Mouse (Mus musculus) left cerebral cortex, postnatal 14 days (tissue): ENCODE data around the gene Trex2. TPM values are rescaled to one million over a fixed set of nuclear protein-coding genes. Genes with fewer than 3 reads are reported as not detected.

Source experiments
- DNase-seq, 2 experiments: peaks; one replicate each; pipeline ENCODE4 v3.0.0; 2021 to 2022; ENCODE audit warnings: low spot score in 2 of 2, mixed read lengths in 1 of 2
- intact Hi-C: fragments of 180-260 bp; cut with DNase I; formaldehyde crosslinking; loops from one replicate; pipeline ENCODE4 v1.15.1; 2025
- long read RNA-seq, 2 experiments: library from polyadenylated mRNA; stranded (forward); transcript quantifications; one replicate each; pipeline ENCODE4 v2.0.0; 2021
- total RNA-seq, 2 experiments: library from RNA; stranded (reverse); gene quantifications; 2 replicates each; pipeline ENCODE4 v1.2.3; 2021

Gene Trex2
- total RNA-seq, result not detected
- long read RNA-seq, experiment 1, result 0 reads
- long read RNA-seq, experiment 2, result 0 reads

DNA sequence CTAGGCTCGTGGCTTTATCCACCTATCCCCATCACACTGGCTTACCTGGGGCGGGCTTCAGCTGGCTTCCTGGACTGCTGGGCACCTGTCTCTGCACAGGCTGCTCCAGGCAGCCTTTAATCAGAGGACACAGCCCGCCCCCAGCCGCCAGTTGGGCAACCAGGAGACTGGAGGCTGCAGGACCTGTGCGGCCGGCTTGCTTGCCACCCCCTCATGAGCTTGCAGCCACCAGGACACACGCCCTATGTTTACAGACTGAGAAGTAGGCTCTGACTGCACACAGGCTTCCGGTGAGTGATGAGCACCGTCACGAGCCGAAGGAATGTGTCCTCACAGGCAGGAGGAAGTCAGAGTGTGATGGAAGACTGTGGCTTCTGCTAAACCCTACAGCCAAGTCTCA lies at the start of gene Trex2:
Gene Trex2, minus strand, starts transcription at position 93 of the 400 bp plus-strand sequence.
- no peak for DNase-seq
- intact Hi-C loops, result no loop called here

DNA sequence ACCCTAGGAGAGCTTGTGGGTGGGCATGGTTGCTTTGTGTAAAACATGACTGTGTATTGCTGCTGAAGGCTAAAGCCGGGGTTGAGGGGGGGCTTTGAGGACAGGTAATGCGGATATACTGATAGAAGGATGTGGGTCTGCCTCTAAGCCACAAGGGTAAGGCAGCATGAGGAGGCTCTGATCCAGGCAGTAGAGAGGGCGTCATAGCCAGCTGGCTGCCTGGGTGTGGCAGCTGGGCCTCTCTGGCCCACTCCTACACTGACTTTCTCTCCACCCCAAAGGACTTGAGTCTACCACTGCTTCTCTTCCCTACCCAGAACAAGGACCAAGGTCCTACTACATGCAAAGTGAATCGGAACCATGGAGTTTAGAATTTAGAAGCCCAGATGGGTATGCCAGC lies 49.7 kb upstream of the Trex2 start:
- no peak for DNase-seq
- intact Hi-C loops, result loop anchor here (5.0 kb wide), 1 partner anchor 33 kb away; no protein-coding TSS in a partner anchor

GRCm38 (mm10) chrX:73484076-73484475 lies 48.9 kb upstream of the Trex2 start:
- intact Hi-C loops, result no loop called here
- no peak for DNase-seq

DNA sequence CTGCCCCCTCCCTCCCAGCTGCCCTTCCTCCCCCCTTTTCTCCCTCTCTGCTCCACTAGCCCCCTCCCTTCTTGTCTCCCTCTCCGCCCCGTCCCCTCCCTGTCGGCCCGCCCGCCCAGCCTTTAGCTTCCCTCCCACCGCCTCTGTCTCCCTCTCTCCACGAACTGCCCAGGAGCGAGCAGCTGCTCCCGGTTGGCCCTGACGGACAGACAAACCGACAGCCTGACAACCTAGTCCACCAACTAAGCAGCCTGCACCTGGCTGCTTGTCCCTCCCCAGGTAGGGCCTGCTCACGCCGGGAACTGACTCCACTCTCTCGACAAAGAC lies 48.3 kb upstream of the Trex2 start, which contains the start of gene Bgn:
Gene Bgn, plus strand, starts transcription at position 119 of the 327 bp plus-strand sequence.
- DNase-seq, result no peak

DNA sequence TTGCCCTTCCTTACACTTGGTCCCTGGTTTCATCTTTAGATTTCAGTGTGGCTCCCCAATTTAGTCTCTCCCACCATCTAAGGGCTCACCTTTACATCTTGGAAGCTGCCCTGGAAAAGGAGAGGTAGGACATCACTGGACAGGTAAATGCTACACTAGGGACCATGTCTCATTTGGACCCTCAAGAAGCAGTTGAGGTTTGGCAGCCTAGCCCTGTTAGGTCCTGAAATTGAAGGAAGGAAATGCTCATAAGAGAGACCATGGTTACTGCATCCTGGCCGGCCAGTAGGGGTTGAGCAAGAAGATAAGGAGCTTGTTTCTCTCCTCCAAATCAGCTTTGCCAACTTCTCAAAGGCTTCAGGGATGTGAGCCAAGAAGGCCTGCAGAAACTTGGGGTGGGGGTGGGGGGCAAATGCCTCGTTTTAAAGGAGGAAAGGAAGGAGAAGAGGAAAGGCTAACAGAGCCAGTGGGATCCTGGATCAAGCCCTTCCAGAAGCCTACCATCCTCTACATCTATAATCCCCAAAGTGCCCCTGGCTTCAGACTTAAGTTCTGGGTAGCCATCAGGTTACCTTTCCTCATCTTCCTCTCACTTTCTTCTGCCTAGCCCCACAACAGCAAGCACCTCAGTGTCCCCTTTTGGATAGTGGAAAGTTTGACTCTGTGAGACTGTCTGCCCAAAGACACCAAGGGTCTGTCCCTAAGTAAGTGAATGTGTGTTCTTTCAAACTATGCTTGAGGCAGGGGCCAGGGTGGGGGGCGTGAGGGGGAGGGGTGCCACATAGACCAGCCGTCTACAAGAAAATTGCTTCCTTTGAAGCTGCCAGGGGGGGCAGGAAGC lies 47.7 kb upstream of the Trex2 start:
- DNase-seq, result no peak
- intact Hi-C loops, result no loop called here

More for the DNA sequence above, 48.3 kb upstream of the Trex2 start, which contains the start of gene Bgn:
- intact Hi-C loops, result no loop called here

DNA sequence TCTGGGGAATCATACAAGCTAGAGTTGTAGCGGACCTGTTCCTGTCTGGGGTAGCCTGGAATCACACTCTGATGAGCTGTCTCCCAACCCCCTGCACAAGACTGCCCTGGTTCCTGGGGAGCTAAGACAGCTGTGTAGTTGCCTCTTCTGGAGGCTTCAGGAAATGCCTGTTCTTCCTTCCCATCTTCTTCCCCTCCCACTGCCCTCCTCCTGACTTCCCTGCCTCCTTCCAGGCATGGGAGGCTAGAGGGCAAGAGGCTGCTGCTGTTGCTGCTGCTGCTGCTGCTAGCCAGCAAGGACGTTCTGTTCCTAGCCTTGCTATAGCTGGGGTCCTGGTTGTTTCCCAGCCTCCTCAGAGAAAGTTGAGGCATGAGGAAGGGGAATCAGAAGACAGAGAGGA lies 45.2 kb upstream of the Trex2 start:
- intact Hi-C loops, result no loop called here

DNA sequence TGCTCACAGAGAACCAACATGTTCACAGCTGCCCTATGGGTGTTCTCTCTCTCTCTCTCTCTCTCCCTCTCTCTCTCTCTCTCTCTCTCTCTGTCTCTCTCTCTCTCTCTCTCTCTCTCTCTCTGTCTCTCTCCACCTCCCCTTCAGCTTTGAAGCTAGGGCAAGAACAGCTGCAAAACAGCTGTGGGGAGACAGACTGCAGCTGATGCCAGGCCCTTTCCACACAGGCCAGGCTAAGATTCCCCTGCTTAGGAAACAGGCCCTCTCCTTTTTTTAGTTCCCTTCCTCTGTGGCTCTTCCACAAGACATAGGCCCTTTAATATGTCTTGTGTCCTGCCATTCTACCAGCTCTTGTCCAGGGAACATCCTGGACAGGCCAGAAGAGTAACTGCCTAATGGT lies 44.5 kb upstream of the Trex2 start:
- intact Hi-C loops, result no loop called here
- DNase-seq, result no peak

More for the DNA sequence above, 45.2 kb upstream of the Trex2 start:
- no peak for DNase-seq

DNA sequence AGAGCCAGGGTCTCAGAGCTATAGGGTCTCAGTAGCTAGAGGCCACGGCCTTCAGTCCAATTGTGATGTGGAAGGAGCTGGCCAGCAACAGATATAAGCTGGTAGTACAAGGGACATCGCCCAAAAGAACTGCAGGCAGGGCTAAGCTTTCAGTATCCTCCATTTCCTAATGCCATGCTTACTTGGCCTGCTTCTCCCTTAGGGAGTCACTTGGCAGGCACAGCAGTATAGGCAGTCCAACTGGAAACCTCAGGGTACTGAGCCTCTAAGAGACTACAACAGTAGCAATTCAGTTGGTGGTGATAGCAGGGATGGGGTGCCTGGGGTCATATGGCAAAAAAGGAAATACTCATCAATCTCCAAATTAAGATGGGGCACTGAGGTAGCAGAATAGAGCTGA lies 42.4 kb upstream of the Trex2 start:
- intact Hi-C loops, result no loop called here
- DNase-seq, result no peak

GRCm38 (mm10) chrX:73476621-73477020 lies 41.5 kb upstream of the Trex2 start:
- no peak for DNase-seq

GRCm38 (mm10) chrX:73475658-73476256 lies 40.6 kb upstream of the Trex2 start:
- intact Hi-C loops, result no loop called here
- DNase-seq, result no peak

More at GRCm38 (mm10) chrX:73476621-73477020, 41.5 kb upstream of the Trex2 start:
- intact Hi-C loops, result no loop called here

DNA sequence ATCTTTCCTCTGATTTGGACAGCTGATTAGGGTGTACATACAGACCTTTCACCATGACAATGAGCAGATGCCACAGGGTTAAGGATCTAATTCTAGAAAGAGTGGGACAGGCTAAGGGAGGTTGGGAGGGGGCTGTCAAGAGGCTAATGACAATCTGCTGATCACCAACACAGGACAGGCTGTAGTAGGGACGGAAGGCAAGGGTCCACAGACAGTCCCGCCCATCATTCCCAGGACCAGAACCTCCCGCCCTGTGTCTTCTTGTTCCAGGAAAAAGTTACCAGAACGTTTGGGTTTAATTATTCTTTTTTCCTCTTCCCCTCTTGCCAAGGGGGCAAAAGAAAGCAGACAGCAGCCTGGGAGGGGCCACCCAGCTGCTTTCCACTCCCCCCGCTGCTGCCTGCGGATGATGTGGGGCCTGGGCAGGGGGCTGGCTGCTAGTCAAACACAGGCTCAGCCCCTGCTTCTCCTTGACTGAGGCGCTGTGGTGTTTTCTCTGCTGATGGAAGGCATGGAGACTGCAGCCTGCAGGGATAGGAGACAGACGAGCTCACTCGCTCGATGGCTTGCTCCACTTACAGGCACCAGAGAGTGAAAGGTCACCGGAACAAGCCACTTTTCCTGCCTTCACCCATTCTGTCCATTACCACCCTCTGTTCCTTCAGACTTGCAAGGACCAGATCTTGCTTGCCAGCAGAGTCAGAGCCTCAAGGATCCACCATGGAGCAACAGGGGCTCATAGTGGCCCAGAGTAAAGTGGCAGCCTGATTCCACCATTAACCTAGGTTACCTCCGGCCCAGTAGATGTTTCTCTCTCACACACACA lies 39.4 kb upstream of the Trex2 start:
- intact Hi-C loops, result no loop called here
- DNase-seq, result no peak

- no peak for DNase-seq
- intact Hi-C loops, result no loop called here
Observed at GRCm38 (mm10) chrX:73471764-73472163, 36.6 kb upstream of the Trex2 start.

DNA sequence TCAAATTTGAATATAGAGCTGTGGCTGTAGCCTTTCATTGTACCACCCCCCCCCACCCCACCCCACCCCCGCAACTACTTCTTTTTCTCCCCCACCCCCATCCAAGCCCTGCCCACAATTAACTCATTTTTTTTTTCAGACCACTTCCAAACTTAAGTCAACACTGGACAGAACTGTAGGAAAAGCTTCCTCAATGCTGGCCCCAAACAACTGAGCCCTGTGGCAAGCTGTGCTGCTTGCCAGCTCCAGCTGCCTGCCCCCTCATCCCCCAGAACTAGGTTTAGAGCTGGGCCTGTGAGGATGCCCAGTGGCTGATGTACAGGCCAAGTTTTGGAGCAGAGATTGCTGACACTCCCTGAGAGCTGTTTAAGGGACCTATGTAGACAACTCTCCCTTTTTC lies 33.6 kb upstream of the Trex2 start:
- intact Hi-C loops, result no loop called here
- no peak for DNase-seq

- intact Hi-C loops, result no loop called here
Observed at GRCm38 (mm10) chrX:73468330-73468729, 33.2 kb upstream of the Trex2 start.

DNA sequence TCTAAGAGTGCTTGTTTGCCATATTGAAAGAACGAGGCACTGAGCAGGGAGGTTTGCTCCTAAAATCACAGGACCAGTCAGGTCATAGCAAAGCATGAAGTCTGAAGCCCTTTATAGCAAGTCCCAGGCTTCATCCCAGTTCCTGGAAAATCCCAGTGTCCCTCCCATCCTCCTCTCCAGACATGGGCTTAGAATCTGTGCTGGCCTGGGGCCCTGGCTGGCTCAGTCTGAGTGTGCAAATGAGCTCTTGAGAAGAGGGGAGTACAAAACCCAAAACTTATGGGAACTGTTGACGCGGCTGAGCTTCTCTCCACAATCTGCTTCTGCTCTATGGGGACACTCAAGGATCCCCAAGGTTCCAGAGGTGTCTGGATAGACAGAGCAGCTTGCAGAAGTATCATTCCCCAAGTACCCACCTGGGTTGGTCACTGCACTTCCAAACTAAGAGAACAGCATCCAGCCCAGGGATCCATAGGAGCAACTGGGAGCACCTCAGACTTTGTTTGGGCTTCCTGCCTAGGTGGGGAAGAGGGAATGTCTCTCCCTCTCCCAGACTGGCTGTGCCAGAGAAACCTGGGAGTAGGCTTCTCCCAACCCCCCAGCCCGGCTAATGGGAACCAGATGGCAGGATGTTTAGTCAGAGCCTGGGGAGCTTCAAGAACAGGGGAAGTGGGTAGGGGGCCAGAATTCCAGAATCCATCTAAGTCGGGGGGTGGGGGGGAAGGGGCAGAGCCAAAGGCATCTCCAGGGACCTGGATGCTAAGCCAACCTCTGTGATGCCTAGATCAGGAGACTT lies 32.5 kb upstream of the Trex2 start:
- DNase-seq, result no peak
- intact Hi-C loops, result no loop called here

More at GRCm38 (mm10) chrX:73468330-73468729, 33.2 kb upstream of the Trex2 start:
- no peak for DNase-seq

GRCm38 (mm10) chrX:73465483-73466186 lies 30.5 kb upstream of the Trex2 start:
- intact Hi-C loops, result no loop called here
- peak; percentile 12 to 26 for DNase-seq

DNA sequence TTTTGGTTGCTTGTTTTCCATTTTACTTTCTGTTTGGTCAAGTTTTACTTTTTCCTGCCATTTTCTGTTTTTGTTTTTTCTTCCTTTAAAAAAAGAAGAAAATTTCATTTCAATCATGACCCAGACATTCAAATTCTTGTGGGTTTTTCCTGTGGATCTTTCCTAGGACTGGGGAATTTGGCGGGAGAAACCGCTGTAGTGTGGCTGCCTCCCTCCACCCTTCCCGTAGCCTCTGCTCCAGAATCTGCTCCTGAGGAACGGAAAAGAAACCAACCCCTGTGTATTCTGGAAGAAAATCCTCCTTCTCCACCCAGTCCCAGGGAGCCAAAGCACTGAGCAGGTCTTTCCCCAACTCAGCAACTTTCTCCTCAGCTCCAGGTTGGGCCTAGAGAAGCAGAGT lies 25.6 kb upstream of the Trex2 start:
- intact Hi-C loops, result no loop called here
- no peak for DNase-seq

DNA sequence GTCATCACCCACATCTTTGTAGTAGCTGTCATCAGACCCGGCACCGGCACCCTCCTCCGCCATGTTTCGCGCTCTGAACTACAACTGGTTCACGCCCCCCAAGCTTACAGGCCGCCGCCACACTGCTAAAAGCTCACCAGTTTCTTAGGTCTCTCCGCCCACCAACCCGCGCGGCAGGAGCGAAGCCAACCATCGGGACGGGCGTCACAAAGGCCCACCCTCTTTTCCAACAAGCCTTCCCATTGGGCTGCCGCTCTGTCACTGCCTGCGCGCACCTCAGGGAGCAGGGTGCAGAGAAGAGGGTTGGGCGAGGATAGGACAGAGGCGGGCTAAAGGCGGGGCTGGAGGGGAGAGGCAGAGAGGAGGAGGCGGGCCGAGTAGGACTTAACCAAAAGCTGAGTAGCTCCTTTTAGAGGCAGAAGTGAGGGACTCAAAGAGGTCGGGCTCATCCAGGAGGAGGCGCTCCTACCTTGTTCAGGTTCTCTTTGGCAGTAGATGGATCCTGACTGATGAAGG lies 23.8 kb upstream of the Trex2 start, which contains the start of gene Haus7:
Gene Haus7, minus strand, starts transcription at position 168 of the 516 bp plus-strand sequence.
- intact Hi-C loops, result no loop called here
- DNase-seq, result peak; percentile 89 to 94
